Mouse (Mus musculus) lung, adult 2 months (tissue): ENCODE measurements at regions not wholly inside any gene's neighbourhood (a gene's known extent, or its start where the extent isn't known, plus 50 kb on each side); places are given as distances from the start of the nearest gene placed in this dataset.

Source experiments
- CTCF ChIP-seq: fragments of 200-500 bp; IDR thresholded peaks from 2 replicates; pipeline ENCODE4 v1.5.1; 2011; ENCODE audit warnings: mild to moderate bottlenecking, low read length, control low read depth; ENCODE audit not compliant: insufficient read depth
- POLR2A ChIP-seq: fragments of 200-500 bp; IDR thresholded peaks from 2 replicates; pipeline ENCODE4 v1.6.1; 2011; ENCODE audit warnings: low read depth, mild to moderate bottlenecking, control low read depth, low read length, borderline replicate concordance; ENCODE audit errors: extremely low read depth

DNA sequence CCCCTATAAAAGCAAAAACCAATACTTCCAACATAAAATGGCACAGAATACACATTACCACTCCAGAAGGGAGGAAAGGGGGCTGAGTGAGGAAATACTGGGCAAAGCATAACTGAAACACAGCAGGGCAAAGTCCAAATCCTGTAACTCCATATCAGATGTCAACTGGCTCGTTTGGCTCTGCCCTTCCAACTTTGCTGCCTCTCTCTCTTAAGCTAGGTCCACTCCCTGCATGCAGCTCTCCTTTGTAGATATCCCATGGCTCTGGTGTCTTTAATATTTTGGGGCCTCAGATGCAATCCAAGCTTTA lies 319.9 kb downstream of the H2al1j start:
- TF ChIP-seq CTCF = no peak
- TF ChIP-seq POLR2A = no peak
